Mouse (Mus musculus): Measurements from ENCODE around the gene Ugt1a6b.

- TF ChIP-seq CTCF (IDR thresholded peaks at IDR 0.05; ENCODE audit: low read depth) (no peak), EP300 (optimal IDR thresholded peaks at IDR 0.05) (no peak)
Measured at GRCm38 (mm10) chr1:88197443-88197842, 94.4 kb downstream of the Ugt1a6b start.
